Mouse (Mus musculus) left cerebral cortex, postnatal 25 days (tissue): ENCODE measurements around the gene C1qtnf9. TPM values are rescaled to one million over a fixed set of nuclear protein-coding genes. Genes with fewer than 3 reads are reported as not detected.

ENCODE experiments used
- total RNA-seq, 2 experiments: library from RNA; stranded (reverse); gene quantifications; 2 replicates each; pipeline ENCODE4 v1.2.3; 2021

C1qtnf9 gene
- total RNA-seq, 2 experiments from 2014 or later: 0.34 to 0.48 TPM

Other genes with a start within 250 kb of the C1qtnf9 start
- 10 to 100 TPM; 17.6 to 25.2 TPM for gene Spata13, start 134.1 kb upstream of the C1qtnf9 start, total RNA-seq
- 10 to 100 TPM; 24.7 to 25.7 TPM for gene Mipep, start 16.4 kb downstream of the C1qtnf9 start, total RNA-seq